Mouse (Mus musculus) large intestine, adult 2 months (tissue): ENCODE data around the gene Lats2. TPM values are rescaled to one million over a fixed set of nuclear protein-coding genes. Genes with fewer than 3 reads are reported as not detected.
"Not testable (repeated sequence)": the region's sequence is repeated elsewhere in the genome, so short reads cannot be mapped to it uniquely, and the experiment has no call there.

ENCODE experiments used
- DNase-seq: peaks from one replicate; pipeline ENCODE4 v3.0.0-alpha.2; 2012; ENCODE audit warnings: low read depth, low spot score
- WGBS: fragments of 180-500 bp; shearing (Covaris S2); methylation state at CpG from one replicate; pipeline ENCODE4 v1.1.7; 2018; 5-methylcytosine and 5-hydroxymethylcytosine counted together
- polyA plus RNA-seq: library from polyadenylated mRNA; depleted of rRNA; stranded (reverse); fragments of >200 nt; gene quantifications from 2 replicates; pipeline ENCODE4 v1.2.3, GENCODE M21; 2012; rRNA removed

The Lats2 gene
- polyA plus RNA-seq, 1 experiment, result 6.5 TPM

GRCm38 (mm10) chr14:57657500-57657899, 100.7 kb downstream of the Lats2 start:
- 95% methylated on average over 2 of the region's 2 CpGs for WGBS
- DNase-seq, result no peak

- not testable (repeated sequence) for DNase-seq
- WGBS, result 98% methylated on average over 3 of the region's 3 CpGs
Measured at GRCm38 (mm10) chr14:57656519-57656918, 101.7 kb downstream of the Lats2 start.

- no peak for DNase-seq
Measured at GRCm38 (mm10) chr14:57649501-57649900, 108.7 kb downstream of the Lats2 start.

- no peak for DNase-seq
- WGBS, result 81% methylated on average over 4 of the region's 4 CpGs
Measured at GRCm38 (mm10) chr14:57646155-57646554, 112.0 kb downstream of the Lats2 start.

Other genes with a start within 250 kb of the Lats2 start
- 3.2 and 4.1 TPM in 2 replicates for gene Il17d, start 233.6 kb downstream of the Lats2 start, polyA plus RNA-seq
- 15.8 and 19.3 TPM in 2 replicates for gene Eef1akmt1, start 186.8 kb downstream of the Lats2 start, polyA plus RNA-seq
- gene Xpo4, start 93.0 kb downstream of the Lats2 start, polyA plus RNA-seq, result 2.1 and 3.2 TPM in 2 replicates
- gene Gm49361, start 12.3 kb downstream of the Lats2 start, polyA plus RNA-seq, result not detected in 2 replicates
- gene Sap18, start 39.8 kb upstream of the Lats2 start, polyA plus RNA-seq, result 3.3 and 6.1 TPM in 2 replicates
- 2.5 TPM in 2 replicates for gene Ska3, start 67.8 kb upstream of the Lats2 start, polyA plus RNA-seq
- gene Mrpl57, start 67.8 kb upstream of the Lats2 start, polyA plus RNA-seq, result 73.3 and 78.2 TPM in 2 replicates
- 5.2 and 7.3 TPM in 2 replicates for gene Zdhhc20, start 131.9 kb upstream of the Lats2 start, polyA plus RNA-seq
- gene Micu2, start 240.9 kb upstream of the Lats2 start, polyA plus RNA-seq, result 19.2 and 30.1 TPM in 2 replicates